Mouse (Mus musculus) olfactory bulb, adult 2 months (tissue): ENCODE measurements at regions not wholly inside any gene's neighbourhood (a gene's known extent, or its start where the extent isn't known, plus 50 kb on each side); places are given as distances from the start of the nearest gene placed in this dataset.

Experiments
- CTCF ChIP-seq: fragments of 200-500 bp; IDR thresholded peaks from 2 replicates; pipeline ENCODE4 v1.5.1; 2012; ENCODE audit warnings: low read depth, mild to moderate bottlenecking, low read length, moderate library complexity; ENCODE audit not compliant: insufficient read depth
- POLR2A ChIP-seq: fragments of 200-500 bp; IDR thresholded peaks from 2 replicates; pipeline ENCODE4 v1.6.1; 2012; ENCODE audit warnings: mild to moderate bottlenecking, low read depth, low read length, moderate library complexity; ENCODE audit not compliant: insufficient read depth

DNA sequence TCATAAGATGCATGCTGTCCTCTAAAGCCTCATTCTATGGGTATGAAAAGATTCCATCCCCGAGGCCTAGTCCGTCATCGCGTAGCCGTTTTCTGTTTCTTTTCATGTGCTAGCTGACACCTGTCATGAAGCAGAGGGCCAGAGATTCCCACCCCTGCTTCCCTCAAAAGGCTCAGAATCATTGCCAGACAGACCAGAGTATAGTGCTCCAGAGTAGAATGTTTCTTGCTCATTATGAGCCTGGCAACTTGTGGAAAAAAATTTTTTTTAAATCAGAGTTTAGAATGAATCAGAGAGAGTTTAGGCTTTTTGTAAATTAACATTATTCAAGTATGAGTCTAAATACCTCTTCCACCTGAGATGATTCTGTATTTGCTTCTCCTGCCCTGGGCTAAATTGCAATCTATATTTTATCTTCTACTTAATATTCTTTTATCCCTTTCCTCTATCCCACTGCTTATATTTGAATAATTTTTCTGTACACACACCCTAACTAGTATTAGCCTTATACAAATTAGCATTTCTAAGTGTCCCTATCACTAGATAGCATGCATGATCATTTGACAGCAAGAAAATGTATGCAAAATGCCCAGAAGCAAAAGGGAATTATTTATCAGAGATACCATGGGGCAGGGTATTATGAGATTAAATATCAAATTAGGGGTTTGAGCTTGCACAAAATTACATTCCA lies 55.9 kb upstream of the Xpr1 start:
- TF ChIP-seq CTCF (no peak), POLR2A (no peak)
